Mouse (Mus musculus) embryo, embryonic 10 days (tissue): Measurements from ENCODE around the gene Tex26.

ENCODE experiments used
- DNase-seq: peaks from one replicate; pipeline ENCODE4 v3.0.0-alpha.2; 2015; ENCODE audit warnings: low spot score

Gene Tex26

GRCm38 (mm10) chr5:149433618-149434017 lies 5.8 kb upstream of the Tex26 start:
- no peak for DNase-seq

- DNase-seq = no peak
Observed at GRCm38 (mm10) chr5:149434141-149434690, 5.2 kb upstream of the Tex26 start.

- no peak for DNase-seq
Observed at GRCm38 (mm10) chr5:149436541-149436940, 2.9 kb upstream of the Tex26 start.

GRCm38 (mm10) chr5:149437150-149437549 lies 2.3 kb upstream of the Tex26 start:
- DNase-seq = no peak

GRCm38 (mm10) chr5:149440180-149440573 lies 717 bp downstream of the Tex26 start:
- peak; percentile 68 for DNase-seq

GRCm38 (mm10) chr5:149441646-149442276 lies 2.3 kb downstream of the Tex26 start:
- peak; percentile 51 for DNase-seq

- no peak for DNase-seq
Observed at GRCm38 (mm10) chr5:149442277-149442660, 2.8 kb downstream of the Tex26 start.

GRCm38 (mm10) chr5:149444451-149444850 lies 5.0 kb downstream of the Tex26 start:
- DNase-seq = no peak

GRCm38 (mm10) chr5:149446495-149446894 lies 7.0 kb downstream of the Tex26 start:
- no peak for DNase-seq

GRCm38 (mm10) chr5:149447733-149448132 lies 8.3 kb downstream of the Tex26 start:
- DNase-seq = no peak

- no peak for DNase-seq
Observed at GRCm38 (mm10) chr5:149449406-149449805, 9.9 kb downstream of the Tex26 start.

- DNase-seq = no peak
Observed at GRCm38 (mm10) chr5:149451209-149451681, 11.8 kb downstream of the Tex26 start.

GRCm38 (mm10) chr5:149454281-149454680 lies 14.8 kb downstream of the Tex26 start:
- peak; percentile 72 for DNase-seq

GRCm38 (mm10) chr5:149456544-149456943 lies 17.1 kb downstream of the Tex26 start:
- no peak for DNase-seq

- DNase-seq = no peak
Observed at GRCm38 (mm10) chr5:149462071-149462470, 22.6 kb downstream of the Tex26 start.

GRCm38 (mm10) chr5:149465305-149465704 lies 25.8 kb downstream of the Tex26 start:
- DNase-seq = no peak

- no peak for DNase-seq
Observed at GRCm38 (mm10) chr5:149474142-149474541, 34.7 kb downstream of the Tex26 start.

- no peak for DNase-seq
Observed at GRCm38 (mm10) chr5:149474701-149475468, 35.4 kb downstream of the Tex26 start.

GRCm38 (mm10) chr5:149481920-149482319 lies 42.5 kb downstream of the Tex26 start:
- no peak for DNase-seq

- DNase-seq = no peak
Observed at GRCm38 (mm10) chr5:149483321-149484052, 44.0 kb downstream of the Tex26 start.

- DNase-seq = no peak
Observed at GRCm38 (mm10) chr5:149484270-149484669, 44.8 kb downstream of the Tex26 start.

- DNase-seq = no peak
Observed at GRCm38 (mm10) chr5:149485447-149485846, 46.0 kb downstream of the Tex26 start.
